Mouse (Mus musculus): ENCODE data around the gene Piezo1.

Piezo1 gene

DNA sequence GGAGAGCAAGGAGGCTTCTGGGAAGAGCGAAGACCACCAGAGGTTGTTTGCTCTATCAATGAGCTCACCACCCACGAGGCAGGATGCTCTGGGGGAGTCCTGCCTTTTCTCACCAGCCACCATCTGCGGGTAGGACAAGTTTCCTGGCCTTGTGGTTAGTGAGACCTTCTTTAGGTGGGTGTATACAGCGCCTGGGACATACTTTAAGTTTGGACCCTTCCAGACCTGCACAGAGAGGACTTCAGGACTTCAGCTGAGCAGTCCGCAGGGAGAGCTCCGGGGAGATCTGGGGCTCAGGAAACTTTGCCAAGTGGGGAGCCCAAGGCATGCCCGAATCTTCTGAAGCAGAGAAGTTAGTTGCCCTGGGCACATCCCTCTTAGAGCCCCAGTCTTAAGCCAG is 91.1 kb downstream of the Piezo1 start:
- no peak for DNase-seq (ENCODE audit: low spot score in 2 of 2)

DNA sequence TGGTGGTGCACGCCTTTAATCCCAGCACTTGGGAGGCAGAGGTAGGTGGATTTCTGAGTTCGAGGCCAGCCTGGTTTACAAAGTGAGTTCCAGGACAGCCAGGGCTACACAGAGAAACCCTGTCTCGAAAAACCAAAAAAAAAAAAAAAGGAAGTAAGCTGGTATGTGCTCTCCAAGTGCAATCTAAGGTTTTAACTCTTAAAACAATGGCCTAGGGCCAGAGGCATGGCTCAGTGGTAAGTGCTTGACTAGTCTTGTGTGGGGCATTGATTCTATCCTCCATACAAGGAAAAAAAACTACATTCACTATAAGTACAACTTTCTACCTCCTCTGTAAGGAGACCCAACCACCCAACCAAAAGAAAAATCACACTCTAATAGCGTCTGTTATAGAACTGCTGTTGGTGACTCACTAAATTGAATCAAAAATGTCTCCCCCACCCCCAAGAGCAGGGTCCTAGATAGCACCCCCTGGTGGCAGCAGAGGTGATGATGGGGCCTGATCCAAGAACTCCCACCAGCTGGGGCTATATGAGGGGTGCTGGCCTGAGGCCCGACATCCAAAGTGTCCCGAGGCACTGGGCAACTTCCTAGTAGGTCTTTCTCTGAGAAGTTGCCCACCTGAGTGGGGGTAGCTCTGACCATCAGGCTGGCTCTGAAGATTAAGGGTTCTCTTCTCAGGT is 91.8 kb downstream of the Piezo1 start:
- DNase-seq (ENCODE audit: low spot score in 2 of 2) = no peak

DNA sequence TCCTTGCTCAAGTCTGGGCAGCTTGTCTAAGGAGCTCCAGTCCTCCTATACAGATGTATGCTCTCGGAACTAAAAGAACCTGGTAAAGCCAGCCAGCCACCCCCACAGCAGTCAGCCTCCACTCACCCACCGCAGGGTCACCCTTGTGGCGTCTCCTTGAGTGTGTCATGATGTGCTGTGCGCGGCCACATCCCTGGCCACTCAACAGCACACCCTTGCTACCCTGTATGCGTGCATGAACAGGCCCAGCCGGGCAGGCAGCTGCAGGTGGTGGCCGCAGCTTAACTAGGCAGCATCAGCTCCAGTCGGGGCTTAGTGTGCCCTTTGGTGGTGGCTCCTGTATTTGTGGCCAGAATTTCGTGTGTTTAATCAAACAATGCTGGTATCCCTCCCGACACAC is 94.0 kb downstream of the Piezo1 start:
- no peak for DNase-seq (ENCODE audit: low spot score in 2 of 2)

DNA sequence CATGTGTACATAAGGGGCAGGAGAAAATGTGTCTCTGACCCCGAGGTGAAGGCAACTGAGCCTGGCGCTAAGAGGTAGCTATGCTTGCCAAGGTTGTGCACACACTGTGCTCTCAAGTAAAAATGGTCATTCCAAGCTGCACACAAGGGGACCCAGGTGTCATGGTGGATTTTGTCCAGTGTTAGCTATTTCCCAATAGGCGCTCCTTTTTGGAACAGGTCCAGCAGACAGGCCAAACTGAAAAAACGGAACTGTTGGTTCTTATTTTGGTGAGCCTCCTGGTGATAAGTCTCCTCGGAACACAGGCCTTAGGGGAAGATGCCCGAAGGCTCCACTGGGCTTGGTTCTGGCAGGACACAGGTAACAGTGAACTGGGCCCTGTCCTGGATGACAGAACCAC is 96.7 kb downstream of the Piezo1 start:
- DNase-seq (ENCODE audit: low spot score in 2 of 2) = no peak

DNA sequence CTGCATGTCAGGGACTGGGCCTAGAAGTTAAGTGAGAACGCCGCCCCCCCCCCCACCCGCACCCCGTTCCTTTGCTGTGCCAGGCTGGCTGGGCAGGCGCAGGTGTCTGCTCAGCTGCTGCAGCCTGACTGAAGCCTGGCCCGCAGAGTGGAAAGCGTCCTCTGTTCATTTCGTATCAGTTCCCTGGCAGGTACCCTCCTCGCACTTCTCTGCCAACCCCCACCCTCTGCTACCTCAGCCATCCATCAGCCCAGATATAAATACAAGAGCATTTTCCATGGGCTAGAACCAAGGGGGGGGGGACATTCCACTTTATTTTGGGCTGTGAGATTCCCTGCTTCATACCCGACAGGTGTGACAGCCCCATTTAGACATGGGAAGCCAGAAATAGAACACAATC is 99.0 kb downstream of the Piezo1 start:
- DNase-seq (ENCODE audit: low spot score in 2 of 2) = no peak

DNA sequence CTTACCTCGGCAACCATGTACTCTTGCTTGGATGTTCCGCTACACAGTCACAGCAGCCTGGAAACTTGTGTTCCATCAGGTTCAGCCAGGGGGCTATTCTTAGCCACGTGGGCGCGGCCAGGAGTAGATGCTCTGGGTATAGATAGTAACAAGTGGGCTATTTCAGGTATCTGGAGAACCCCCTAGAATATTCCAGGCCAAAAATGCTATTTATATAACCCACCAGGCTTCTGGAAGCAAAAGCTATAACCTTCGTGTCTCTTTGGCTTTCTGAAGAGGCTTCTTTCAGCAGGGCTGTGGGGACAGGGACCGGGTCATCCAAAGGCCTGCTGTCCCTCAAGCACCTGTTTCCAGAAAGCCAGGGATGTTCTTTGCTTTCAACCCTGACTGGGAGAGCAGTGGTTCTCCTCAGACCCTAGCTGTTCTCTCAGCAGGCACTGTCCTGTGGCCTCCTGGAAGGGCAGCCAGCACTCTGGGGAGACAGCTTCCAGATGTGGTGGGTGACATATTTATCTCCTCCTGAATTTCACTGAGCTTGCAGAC is 99.9 kb downstream of the Piezo1 start:
- no peak for DNase-seq (ENCODE audit: low spot score in 2 of 2)

DNA sequence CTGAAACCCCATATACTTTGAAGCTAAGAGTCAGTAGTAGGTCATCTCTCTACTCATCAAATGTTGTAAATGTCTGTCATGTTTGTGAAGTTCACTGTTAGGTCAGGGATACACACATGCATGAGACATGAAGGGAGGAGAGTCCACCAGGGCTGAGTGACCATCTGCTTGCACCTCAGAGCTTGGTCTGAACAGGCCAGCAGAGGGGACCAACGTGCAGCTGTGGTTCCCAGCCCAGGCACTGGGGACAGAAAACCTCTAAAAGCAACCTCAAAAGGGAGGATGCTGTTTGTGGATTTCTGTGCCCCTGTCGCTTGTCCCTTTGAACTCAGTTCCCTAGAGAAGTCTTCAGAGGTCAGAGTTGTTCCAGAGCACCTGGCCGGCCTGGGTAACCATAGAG is 105.9 kb downstream of the Piezo1 start:
- no peak for DNase-seq (ENCODE audit: low spot score in 2 of 2)

DNA sequence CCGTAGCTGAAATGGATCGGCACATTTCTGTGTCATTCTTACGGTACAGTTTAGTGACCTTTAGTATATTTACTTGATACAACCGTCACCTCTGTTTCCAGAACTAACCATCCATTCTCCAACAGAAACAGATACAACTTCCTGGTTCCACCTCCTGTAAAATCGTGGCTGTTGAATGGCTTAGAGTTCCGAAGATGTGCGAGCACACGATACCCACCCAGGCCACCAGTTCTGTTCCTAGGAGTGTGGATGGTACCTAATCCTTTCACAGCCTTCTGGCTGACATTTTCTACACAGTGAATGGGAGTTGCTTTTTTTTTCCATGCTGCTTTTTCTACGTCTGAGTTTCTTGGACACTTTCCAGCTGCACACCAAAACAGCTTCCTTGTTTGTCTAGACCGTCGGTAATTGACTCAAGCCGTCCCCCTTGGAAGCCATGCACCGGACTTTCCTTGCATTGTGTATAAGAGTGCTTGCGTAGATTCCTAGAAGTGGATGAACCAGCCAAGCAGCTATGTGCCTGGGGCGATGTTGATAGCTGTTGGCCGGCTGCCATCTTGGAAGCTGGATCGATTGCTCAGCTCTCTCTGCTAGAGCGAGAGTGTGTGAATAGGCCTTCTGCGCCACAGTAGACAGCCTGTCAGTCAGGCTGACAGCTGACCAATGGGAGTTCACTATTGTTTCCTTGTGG is 106.9 kb downstream of the Piezo1 start:
- DNase-seq (ENCODE audit: low spot score in 2 of 2) = peak; percentile 74 to 79

DNA sequence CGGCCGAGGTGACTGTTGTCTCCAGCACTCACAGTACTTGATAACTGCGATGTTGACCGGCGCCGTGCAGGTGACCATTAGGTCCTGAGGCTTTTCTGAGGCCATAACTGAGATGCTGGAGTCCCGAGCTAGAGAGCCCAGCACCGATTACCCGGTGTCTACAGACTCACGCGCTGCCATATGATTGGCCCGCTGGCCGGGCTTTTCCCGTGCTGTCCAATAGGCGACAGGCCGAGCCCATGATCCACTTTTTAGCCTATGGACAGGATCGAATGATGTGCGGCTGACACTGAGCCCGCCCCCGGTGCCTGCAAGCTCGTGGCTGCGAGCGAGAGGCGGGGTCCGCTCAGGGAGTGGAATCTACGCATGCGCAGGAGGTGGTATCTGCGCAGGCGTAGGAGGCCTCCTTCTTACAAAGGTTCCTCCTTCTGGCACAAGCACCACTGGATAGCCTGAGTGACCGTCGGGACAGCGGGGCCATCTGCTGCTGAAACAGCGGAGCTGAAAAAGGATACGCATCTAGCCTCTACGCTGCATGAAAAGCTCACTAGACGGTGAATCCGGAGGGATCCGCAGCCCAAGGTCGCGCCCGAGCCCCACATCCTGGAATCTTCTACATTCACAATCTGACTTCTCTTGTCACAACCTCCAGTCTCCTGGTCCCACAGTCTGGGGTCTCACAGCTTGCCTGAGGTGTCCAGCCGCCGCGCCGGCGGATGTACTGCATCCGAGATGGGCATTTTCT is 107.7 kb downstream of the Piezo1 start, which contains the start of gene Mvd:
TSS of gene Mvd (minus strand) at position 161 of the 745 bp plus-strand sequence.
- DNase-seq (ENCODE audit: low spot score in 2 of 2) = peak; percentile 99 to 100

DNA sequence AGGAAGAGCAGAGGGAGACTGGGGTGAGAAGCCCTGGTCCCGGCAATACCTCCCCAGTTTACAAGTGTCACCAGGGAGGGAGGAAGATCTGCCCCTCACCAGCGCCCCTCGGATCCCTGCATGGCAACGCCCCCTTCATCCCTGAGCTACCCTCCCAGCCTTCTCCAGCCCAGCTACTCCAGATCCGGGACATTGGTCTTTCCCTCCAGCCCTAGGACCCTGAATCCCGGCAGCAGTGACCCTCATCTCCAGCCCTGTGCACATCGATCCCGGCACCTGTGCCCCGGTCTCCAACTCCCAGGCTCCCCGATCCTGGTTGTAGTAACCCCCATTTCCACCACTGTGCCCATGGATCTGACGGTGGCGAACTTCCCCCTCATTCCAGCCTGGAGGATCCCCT is 108.3 kb downstream of the Piezo1 start:
- no peak for DNase-seq (ENCODE audit: low spot score in 2 of 2)

DNA sequence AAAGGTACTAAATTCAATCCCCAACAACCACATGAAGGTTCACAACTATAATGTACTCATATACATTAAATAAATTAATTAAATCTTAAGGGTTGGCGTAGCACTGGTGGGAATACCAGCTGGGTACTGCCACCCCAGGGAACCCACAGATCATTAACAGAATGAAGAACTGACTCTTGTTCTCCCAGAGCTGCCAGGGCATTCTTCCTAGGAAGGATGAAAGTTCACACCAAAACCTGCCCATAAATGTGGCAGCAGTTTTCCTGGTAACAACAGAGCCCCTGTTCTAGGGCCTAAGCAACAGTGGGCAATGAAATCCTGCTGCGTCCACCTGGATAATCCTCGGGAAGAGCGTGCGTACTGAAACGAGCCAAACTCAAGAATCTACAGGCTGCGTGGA is 108.8 kb downstream of the Piezo1 start:
- DNase-seq (ENCODE audit: low spot score in 2 of 2) = no peak

DNA sequence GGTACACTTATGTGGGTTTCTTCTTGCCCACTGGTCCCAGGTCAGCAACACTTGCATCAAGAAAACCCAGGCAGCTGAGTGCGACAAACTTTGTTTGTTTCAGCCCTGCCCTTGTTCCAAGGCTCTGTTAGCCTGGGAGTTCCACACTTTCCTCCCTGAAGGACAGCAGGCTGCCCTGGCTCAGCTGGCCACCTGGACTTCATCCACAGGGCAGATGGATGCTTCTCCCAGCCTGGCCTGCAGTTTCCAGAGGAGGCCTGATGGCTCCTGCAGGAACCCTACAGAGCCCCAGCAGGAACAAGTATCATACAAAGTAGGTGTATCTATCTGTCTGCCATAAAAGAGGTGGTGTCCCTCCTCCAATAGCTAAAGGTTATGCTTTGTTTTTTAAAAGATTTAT is 109.8 kb downstream of the Piezo1 start:
- no peak for DNase-seq (ENCODE audit: low spot score in 2 of 2)

DNA sequence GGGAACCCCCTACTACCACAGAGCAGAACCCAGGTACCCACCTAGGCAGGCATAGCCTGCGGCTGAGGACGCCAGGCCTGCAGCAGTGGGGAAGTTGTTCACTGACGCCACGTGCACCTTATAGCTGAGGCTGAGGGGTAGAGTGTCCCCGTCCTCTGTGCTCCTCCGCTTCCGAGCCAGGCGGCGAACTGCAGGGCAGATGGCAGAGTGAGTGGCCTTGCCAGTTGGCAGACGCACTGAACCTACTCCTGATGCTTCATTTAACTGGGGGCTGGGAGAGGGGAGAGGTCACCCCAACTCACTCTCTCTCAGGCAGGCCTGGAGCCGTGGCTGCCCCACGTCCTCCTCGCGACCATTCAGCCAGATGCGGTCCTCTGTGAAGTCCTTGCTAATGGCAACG is 111.8 kb downstream of the Piezo1 start:
- no peak for DNase-seq (ENCODE audit: low spot score in 2 of 2)

DNA sequence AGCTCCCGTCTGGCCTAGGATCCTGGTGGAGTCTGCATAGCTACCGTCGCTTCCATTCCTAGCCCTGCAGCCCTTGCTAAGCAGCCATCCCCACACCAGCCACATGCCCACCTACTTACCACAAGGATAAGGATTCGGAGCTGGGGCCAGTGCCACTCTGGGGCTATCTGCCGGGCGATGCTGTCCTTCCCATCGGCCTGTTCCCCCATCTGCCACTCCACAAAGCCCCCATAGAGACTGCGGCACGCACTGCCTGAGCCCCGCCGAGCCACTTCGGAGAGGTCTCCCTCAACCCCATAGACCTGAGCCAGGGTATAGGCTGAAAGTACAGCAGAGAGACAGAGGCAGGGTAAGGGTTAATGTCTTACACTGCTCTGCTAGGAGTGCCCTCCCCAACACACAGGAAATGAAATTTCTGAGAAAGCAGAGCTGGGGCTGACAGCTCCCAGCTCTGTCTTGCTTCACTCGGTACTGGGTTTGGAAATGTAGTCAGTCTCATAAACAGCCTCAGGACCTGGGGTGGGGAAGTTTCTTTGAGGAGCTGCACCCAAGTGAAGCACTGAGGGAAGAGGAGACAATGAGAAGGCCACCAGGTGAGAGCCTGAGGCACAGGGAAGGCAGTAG is 113.3 kb downstream of the Piezo1 start:
- DNase-seq (ENCODE audit: low spot score in 2 of 2) = no peak

DNA sequence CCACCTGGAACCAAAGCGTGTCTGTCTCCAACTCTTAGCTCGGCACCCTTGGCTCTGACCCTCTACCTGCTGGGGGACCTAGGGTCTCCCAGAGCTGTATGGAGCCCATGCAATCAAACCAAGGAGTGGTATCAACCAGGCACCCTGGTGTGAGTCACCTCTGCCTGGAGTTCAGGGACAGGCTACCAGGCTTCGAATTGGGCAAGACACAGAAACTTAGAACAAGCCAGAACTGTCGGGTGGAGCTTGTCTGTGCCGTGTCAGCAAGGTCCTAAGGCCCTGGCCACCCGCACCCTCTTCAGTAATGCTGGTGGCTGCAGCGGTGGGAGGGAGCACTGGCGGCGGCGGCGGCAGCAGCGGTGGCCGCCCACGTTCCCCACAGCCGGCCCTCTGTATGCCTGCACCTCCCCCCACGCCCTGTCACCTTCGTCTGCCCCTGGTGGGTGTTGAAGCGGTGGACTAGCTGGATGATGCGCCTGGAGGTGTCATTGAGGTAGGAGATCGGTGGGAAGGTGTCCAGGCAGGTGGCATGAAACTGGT is 114.5 kb downstream of the Piezo1 start:
- DNase-seq (ENCODE audit: low spot score in 2 of 2) = no peak

DNA sequence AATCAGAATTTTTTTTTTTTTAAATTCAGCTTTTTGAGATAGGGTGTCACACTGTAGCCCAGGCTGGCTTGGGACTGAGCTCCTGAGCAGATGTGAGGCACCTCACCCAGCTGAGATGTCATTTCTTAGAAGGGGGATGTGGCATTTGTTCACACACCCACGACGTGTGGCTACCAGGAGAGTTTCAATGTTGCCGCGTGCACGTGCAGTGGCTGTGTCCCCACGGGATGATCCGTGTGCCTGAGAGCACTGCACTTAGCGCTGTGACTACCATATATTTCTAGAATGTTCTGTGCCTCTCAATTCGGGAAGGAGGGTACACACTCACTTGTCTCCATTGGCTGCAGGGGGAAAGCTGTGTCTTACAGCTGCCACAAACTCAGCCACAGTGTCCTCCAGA is 115.0 kb downstream of the Piezo1 start:
- DNase-seq (ENCODE audit: low spot score in 2 of 2) = no peak

DNA sequence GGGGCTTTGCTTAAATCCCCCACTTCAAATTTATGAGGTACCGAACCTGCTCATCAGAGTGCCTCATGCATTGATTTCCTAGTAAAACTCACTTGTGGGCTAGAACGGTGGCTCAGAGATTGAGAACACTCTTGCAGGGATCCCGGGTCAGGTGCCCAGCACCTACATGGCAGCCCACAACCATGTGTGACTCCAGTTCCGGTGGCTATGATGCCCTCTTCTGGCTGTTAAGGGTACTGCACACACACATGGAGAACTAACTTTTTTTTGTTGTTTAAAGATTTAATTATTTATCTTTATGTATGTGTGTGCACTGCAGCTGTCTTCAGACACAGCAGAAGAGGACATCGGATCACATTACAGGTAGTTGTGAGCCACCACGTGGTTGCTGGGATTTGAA is 115.8 kb downstream of the Piezo1 start:
- DNase-seq (ENCODE audit: low spot score in 2 of 2) = no peak

DNA sequence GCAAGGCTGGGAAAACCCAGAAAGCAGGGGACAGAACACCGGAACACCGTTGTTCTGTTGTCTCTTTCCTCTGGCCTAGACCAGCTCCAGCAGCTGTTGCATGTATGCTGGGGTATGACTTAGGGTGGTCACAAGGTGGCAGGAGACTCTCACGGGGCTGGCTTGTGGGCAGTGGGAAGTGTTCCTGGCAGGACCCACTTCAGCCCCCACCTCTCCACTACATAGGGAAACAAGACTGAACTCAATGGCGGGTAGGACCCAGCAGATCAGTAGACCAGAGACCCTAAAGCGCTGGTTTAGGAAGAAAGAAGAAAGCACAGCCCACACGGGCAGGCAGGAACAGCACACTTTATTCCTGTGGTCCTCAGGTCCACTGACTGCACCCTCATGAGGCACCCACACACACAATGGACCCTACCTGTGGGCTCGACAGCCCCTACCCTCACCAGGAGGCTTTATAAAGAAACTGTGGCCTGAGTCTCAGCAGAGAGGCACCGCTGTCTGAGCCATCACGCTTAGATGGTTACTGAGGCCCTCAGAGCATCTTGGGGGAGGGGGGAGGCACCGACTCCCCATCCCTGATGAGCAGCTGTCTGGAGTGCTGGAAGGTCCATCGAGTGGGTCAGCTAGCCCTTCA is 117.7 kb downstream of the Piezo1 start:
- no peak for DNase-seq (ENCODE audit: low spot score in 2 of 2)

DNA sequence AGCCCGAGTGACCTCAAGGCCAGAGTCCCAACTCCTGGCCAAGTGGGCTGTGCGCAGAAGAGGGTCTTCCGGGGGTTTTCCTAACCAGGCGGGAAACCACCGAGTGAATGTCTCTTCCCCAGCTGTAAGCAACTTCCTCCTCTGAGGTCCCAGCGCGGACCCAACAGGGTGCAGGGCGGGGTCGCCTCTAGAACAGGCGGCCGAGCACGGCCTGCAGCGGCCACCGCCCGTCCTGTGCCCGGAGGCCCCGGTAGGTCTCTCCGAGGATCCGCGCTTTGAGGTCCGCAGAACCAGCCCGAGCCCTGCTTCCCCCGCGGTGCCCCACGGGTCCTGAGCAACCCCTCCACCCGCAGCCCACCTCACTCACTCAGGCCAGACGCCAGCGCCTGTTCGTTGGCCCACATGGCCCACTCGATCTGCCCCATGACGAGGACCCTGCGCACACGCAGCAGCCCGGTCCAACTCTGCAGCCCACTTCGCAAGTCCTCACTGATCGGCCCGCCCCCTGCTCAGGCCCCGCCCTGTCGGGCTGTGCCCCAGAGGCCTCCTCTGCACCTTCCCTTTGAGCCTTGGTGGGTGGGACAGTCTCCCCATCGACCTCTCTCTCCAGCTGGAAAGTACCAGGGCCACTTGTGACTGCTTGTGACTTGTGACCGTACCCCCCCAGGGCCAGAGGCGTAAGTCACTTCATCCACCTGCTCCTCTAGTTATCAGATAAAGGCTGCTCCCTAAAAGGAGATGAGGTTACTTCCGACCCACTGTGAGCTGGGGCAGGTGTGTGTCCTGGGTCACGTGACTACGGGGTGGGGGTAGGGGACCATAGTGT is 118.5 kb downstream of the Piezo1 start, which contains the start of gene Cyba:
TSS of gene Cyba (minus strand) at position 488 of the 826 bp plus-strand sequence.
- DNase-seq (ENCODE audit: low spot score in 2 of 2) = no peak

Measured in frontal cortex, postnatal 10 days (tissue).